Mouse (Mus musculus): ENCODE results near the gene Eya4. TPM values are rescaled to one million over a fixed set of nuclear protein-coding genes. Genes with fewer than 3 reads are reported as not detected.

The Eya4 gene
- polyA plus RNA-seq, 1 experiment from 2014 or later = 0.60 TPM

DNA sequence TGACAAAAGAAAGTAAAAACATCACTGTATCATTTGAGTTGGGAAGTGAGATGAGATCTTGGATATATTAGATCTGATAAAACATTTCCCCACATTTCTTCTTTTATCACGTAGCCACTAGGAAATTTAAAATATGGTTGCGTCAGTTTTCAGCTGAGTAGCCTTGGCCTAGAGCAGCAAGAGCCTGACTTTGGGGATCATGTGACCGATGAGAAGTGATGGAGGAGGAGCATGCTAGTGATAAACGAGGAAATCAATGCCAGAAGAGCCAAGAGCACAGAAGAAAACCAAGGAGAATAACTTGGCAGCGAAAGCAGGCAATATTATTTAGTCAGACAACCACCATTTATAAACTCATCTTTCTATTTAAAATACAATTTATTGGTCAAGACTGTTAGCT lies 119.7 kb downstream of the Eya4 start:
- H3K4me2 ChIP-seq = no peak overlapping the region
- no peak overlapping the region for H3K9ac ChIP-seq
- H3K4me3 ChIP-seq = no peak overlapping the region
- H3K36me3 ChIP-seq = no peaks in the 10 kb centered on the region
- H3K27ac ChIP-seq = no peak overlapping the region
- H3K4me1 ChIP-seq (replicated peaks) = no peaks in the 10 kb centered on the region
- ATAC-seq (replicated peaks; ENCODE audit: insufficient number of reproducible peaks, insufficient read depth, low FRiP score, low read depth) = no peak
- 74% methylated on average over 5 of the region's 5 CpGs for WGBS
- H3K27me3 ChIP-seq = no peaks in the 10 kb centered on the region
- H3K9me3 ChIP-seq (replicated peaks) = no peaks in the 10 kb centered on the region

- H3K4me2 ChIP-seq = no peak overlapping the region
- no peak for ATAC-seq (replicated peaks; ENCODE audit: insufficient number of reproducible peaks, insufficient read depth, low FRiP score, low read depth)
- H3K27me3 ChIP-seq = no peaks in the 10 kb centered on the region
- WGBS = 86% methylated on average over 5 of the region's 5 CpGs
- H3K36me3 ChIP-seq = no peaks in the 10 kb centered on the region
- H3K4me3 ChIP-seq = no peak overlapping the region
- H3K4me1 ChIP-seq (replicated peaks) = no peaks in the 10 kb centered on the region
- H3K9ac ChIP-seq = no peak overlapping the region
- H3K27ac ChIP-seq = no peak overlapping the region
- no peaks in the 10 kb centered on the region for H3K9me3 ChIP-seq (replicated peaks)
Measured at GRCm38 (mm10) chr10:23223336-23223735, 127.2 kb downstream of the Eya4 start.

GRCm38 (mm10) chr10:23220432-23220831 lies 130.2 kb downstream of the Eya4 start:
- Histone ChIP-seq H3K4me1 (replicated peaks) (no peaks in the 10 kb centered on the region), H3K9me3 (replicated peaks) (no peaks in the 10 kb centered on the region), H3K9ac (no peak overlapping the region), H3K27ac (no peak overlapping the region), H3K36me3 (no peaks in the 10 kb centered on the region), H3K4me3 (no peak overlapping the region), H3K4me2 (no peak overlapping the region), H3K27me3 (no peaks in the 10 kb centered on the region)
- ATAC-seq (replicated peaks; ENCODE audit: insufficient number of reproducible peaks, insufficient read depth, low FRiP score, low read depth) = no peak
- 62% methylated on average over 3 of the region's 3 CpGs for WGBS

DNA sequence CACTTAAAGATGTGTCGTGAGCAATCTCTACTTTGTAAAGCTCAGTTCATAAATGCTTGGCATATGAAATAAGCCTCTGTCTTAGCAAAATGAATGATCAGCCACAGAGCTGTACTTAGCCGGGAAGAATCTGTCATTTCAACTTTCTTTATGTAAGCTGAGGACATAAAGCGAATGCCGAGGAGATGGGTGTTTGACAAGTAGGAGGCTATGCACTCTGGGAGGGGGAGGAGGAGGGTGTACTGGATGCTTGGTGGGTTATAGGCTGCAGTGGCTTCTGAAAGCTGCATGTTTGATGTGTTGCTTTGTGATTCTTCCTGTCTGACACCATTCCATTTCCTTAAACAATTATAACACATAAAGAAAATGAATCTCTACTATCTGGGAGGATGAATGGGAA lies 133.8 kb downstream of the Eya4 start:
- Histone ChIP-seq H3K27ac (no peak overlapping the region), H3K4me2 (no peak overlapping the region), H3K4me1 (replicated peaks) (no peaks in the 10 kb centered on the region), H3K36me3 (no peaks in the 10 kb centered on the region), H3K27me3 (no peaks in the 10 kb centered on the region), H3K9me3 (replicated peaks) (no peaks in the 10 kb centered on the region), H3K9ac (no peak overlapping the region), H3K4me3 (no peak overlapping the region)
- 67% methylated on average over 4 of the region's 4 CpGs for WGBS
- ATAC-seq (replicated peaks; ENCODE audit: insufficient number of reproducible peaks, insufficient read depth, low FRiP score, low read depth) = no peak

- no peaks in the 10 kb centered on the region for H3K36me3 ChIP-seq
- H3K4me3 ChIP-seq = no peak overlapping the region
- H3K27ac ChIP-seq = no peak overlapping the region
- no peak for ATAC-seq (replicated peaks; ENCODE audit: insufficient number of reproducible peaks, insufficient read depth, low FRiP score, low read depth)
- H3K4me1 ChIP-seq (replicated peaks) = no peaks in the 10 kb centered on the region
- H3K9ac ChIP-seq = no peak overlapping the region
- no peaks in the 10 kb centered on the region for H3K9me3 ChIP-seq (replicated peaks)
- no peak overlapping the region for H3K4me2 ChIP-seq
- H3K27me3 ChIP-seq = no peaks in the 10 kb centered on the region
- WGBS = 95% methylated on average over 2 of the region's 2 CpGs
Measured at GRCm38 (mm10) chr10:23211381-23211780, 139.2 kb downstream of the Eya4 start.

DNA sequence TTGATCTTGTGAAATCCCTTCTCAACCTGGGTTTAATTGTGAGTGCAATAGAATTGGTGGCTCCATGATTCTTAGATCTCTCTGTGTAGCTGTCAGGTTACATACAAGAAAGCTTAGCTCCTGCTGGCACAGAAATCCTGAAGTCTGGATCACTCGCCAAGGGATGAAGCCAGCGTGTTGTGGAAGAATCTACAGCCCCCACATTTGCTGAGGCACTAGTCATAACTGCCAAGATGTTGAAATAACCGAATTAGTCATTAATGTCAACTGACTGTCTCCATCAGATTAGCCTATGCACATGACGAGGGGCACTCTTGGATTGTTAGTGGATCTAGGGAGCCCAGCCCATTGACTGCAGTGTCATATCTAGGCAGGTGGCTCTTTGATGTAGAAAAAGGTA lies 146.7 kb downstream of the Eya4 start:
- H3K36me3 ChIP-seq = no peaks in the 10 kb centered on the region
- H3K4me3 ChIP-seq = no peak overlapping the region
- H3K4me2 ChIP-seq = no peak overlapping the region
- no peak for ATAC-seq (replicated peaks; ENCODE audit: insufficient number of reproducible peaks, insufficient read depth, low FRiP score, low read depth)
- H3K27ac ChIP-seq = no peak overlapping the region
- H3K9ac ChIP-seq = no peak overlapping the region
- no peaks in the 10 kb centered on the region for H3K4me1 ChIP-seq (replicated peaks)
- H3K27me3 ChIP-seq = no peaks in the 10 kb centered on the region
- 66% methylated on average over 4 of the region's 4 CpGs for WGBS
- no peaks in the 10 kb centered on the region for H3K9me3 ChIP-seq (replicated peaks)

DNA sequence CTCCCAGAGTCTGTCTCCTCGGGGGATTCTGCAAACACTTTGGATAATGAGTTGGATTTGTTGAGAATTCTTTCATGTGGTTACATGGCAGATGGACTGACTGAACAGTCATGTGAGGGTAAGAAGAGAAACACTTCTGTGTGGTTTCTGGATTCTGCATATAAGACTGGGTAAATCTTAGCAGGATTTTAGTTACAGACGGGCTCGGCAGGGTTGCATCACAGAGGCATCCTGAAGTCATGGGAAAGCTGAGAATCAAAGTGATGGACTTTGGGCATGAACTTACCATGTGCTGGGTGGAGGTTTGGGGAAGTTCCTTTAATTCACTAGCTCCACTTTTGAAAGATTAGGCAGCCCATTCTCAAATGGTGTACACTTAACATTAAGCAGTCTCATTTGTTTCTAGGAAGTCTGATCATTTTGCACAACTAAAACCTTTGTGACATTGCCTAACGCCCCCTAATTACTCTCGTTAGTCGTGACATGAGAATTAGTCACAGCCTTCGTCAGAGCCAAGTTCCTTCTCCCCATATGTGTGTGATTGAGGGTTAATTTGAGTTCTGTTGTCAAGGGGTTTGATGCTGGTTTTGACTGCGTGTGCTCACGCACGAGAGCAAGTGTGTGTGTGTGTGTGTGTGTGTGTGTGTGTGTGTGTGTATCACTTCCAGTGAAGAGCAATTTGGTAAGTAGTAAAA lies 147.3 kb downstream of the Eya4 start:
- Histone ChIP-seq H3K4me1 (replicated peaks) (no peaks in the 10 kb centered on the region), H3K27ac (no peak overlapping the region), H3K27me3 (no peaks in the 10 kb centered on the region), H3K9me3 (replicated peaks) (no peaks in the 10 kb centered on the region), H3K36me3 (no peaks in the 10 kb centered on the region), H3K4me2 (no peak overlapping the region), H3K4me3 (no peak overlapping the region), H3K9ac (no peak overlapping the region)
- WGBS = 76% methylated on average over 10 of the region's 10 CpGs
- no peak for ATAC-seq (replicated peaks; ENCODE audit: insufficient number of reproducible peaks, insufficient read depth, low FRiP score, low read depth)

DNA sequence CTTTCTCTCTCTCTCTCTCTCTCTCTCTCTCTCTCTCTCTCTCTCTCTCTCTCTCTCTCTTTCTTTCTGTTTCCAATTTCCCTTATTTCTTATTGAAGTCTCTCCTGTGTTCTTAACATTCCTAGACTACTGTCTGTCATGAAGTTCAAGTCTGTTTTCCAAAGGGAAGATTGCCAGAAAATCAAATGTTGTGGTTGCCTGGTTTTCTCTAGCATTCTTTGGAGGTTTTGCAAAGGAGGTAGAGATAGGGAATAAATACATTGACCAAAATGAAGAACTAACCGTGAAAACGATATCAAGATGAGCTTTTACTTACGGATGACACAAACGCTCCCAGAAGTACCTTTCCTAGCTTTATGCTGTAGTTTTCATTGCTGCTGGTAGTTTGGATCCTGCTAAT lies 148.0 kb downstream of the Eya4 start:
- 87% methylated on average over 4 of the region's 4 CpGs for WGBS
- ATAC-seq (replicated peaks; ENCODE audit: insufficient number of reproducible peaks, insufficient read depth, low FRiP score, low read depth) = no peak
- no peaks in the 10 kb centered on the region for H3K9me3 ChIP-seq (replicated peaks)
- H3K27ac ChIP-seq = no peak overlapping the region
- no peak overlapping the region for H3K9ac ChIP-seq
- no peaks in the 10 kb centered on the region for H3K4me1 ChIP-seq (replicated peaks)
- no peak overlapping the region for H3K4me2 ChIP-seq
- H3K36me3 ChIP-seq = no peaks in the 10 kb centered on the region
- H3K27me3 ChIP-seq = no peaks in the 10 kb centered on the region
- H3K4me3 ChIP-seq = no peak overlapping the region

GRCm38 (mm10) chr10:23198251-23198650 lies 152.3 kb downstream of the Eya4 start:
- no peak overlapping the region for H3K27ac ChIP-seq
- 52% methylated on average over 5 of the region's 5 CpGs for WGBS

DNA sequence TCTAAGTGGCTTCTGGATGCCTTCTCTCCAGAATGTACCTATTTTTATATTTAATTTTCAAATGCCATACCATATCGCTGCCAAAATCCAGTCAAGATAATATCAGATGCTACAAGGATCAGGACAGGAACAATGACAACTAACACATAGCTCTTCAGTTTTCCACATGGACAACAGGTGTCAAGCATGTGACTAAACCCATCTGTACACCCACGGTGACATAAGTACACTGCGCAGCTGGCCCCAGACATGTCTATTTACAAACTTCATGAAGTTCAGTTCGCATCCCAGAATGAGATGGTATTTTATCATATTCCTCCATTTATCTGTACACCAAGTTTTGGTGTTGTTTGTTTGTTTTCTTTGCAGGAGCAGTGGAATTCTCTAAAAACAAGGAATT lies 154.2 kb downstream of the Eya4 start:
- no peaks in the 10 kb centered on the region for H3K36me3 ChIP-seq
- no peak overlapping the region for H3K9ac ChIP-seq
- no peak for ATAC-seq (replicated peaks; ENCODE audit: insufficient number of reproducible peaks, insufficient read depth, low FRiP score, low read depth)
- H3K4me2 ChIP-seq = no peak overlapping the region
- WGBS = 84% methylated on average over 4 of the region's 4 CpGs
- H3K4me1 ChIP-seq (replicated peaks) = no peaks in the 10 kb centered on the region
- no peak overlapping the region for H3K4me3 ChIP-seq
- H3K27me3 ChIP-seq = no peaks in the 10 kb centered on the region
- H3K9me3 ChIP-seq (replicated peaks) = no peaks in the 10 kb centered on the region
- no peak overlapping the region for H3K27ac ChIP-seq

More at GRCm38 (mm10) chr10:23198251-23198650, 152.3 kb downstream of the Eya4 start:
- ATAC-seq (replicated peaks; ENCODE audit: insufficient number of reproducible peaks, insufficient read depth, low FRiP score, low read depth) = no peak
- no peaks in the 10 kb centered on the region for H3K36me3 ChIP-seq
- no peak overlapping the region for H3K4me2 ChIP-seq
- no peak overlapping the region for H3K4me3 ChIP-seq
- no peak overlapping the region for H3K9ac ChIP-seq
- H3K9me3 ChIP-seq (replicated peaks) = no peaks in the 10 kb centered on the region
- no peaks in the 10 kb centered on the region for H3K4me1 ChIP-seq (replicated peaks)
- H3K27me3 ChIP-seq = no peaks in the 10 kb centered on the region

- H3K4me1 ChIP-seq (replicated peaks) = no peaks in the 10 kb centered on the region
- H3K27me3 ChIP-seq = no peaks in the 10 kb centered on the region
- no peak overlapping the region for H3K9ac ChIP-seq
- no peak overlapping the region for H3K27ac ChIP-seq
- H3K9me3 ChIP-seq (replicated peaks) = no peaks in the 10 kb centered on the region
- WGBS = 57% methylated on average over 2 of the region's 2 CpGs
- no peak overlapping the region for H3K4me3 ChIP-seq
- H3K36me3 ChIP-seq = no peaks in the 10 kb centered on the region
- no peak overlapping the region for H3K4me2 ChIP-seq
- ATAC-seq (replicated peaks; ENCODE audit: insufficient number of reproducible peaks, insufficient read depth, low FRiP score, low read depth) = no peak
Measured at GRCm38 (mm10) chr10:23195337-23195736, 155.2 kb downstream of the Eya4 start.

DNA sequence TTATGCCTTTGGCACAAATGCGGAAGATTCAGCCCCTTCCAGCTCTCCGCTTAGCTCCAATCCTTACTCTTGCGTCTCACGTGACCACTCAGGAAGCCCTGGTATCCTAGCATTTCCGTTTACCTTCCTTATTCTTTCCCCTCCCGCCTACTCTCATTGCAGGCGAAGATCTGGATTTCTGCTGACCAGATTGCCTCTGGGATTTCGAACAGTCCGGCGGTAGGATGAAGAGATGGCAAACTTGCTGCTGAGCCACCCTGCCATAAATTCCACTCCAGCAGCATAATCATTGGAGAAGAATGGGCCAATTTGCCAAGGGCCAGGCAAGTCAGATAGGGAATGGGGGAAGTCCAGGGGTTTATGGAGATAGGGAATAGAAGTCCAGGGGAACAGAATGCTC lies 160.8 kb downstream of the Eya4 start:
- no peak overlapping the region for H3K27ac ChIP-seq
- H3K9me3 ChIP-seq (replicated peaks) = no peaks in the 10 kb centered on the region
- H3K9ac ChIP-seq = no peak overlapping the region
- no peaks in the 10 kb centered on the region for H3K27me3 ChIP-seq
- H3K36me3 ChIP-seq = no peaks in the 10 kb centered on the region
- H3K4me2 ChIP-seq = no peak overlapping the region
- no peak overlapping the region for H3K4me3 ChIP-seq
- WGBS = 68% methylated on average over 10 of the region's 10 CpGs
- ATAC-seq (replicated peaks; ENCODE audit: insufficient number of reproducible peaks, insufficient read depth, low FRiP score, low read depth) = no peak
- no peaks in the 10 kb centered on the region for H3K4me1 ChIP-seq (replicated peaks)

All from heart, embryonic 15.5 days (tissue).